ENCODE assay signal across 16 mouse cellular contexts in genomic region chr14:77477704-77478103, GRCm38 (mm10).
A peak's percentile ranks its signal among the peaks of the same experiment; 100 is the strongest.
DNase-seq lines count a peak whose midpoint lies in the region; ATAC-seq lines count a peak whose summit lies in the region.
"Had no signal": no experiment of that assay in that cellular context is flagged by ENCODE, and none has a peak within 500 bp of the region (broad histone marks: within the 10 kb centered on the region; RNA-seq: fewer than 3 reads in every experiment).

No protein-coding gene starts in this region.

- H3K27ac ChIP-seq in midbrain, embryonic 11.5 days (ENCODE audit: low read depth, low read length), result no peak overlapping the region; the same call in 1 of the 2 replicates
- no peak overlapping the region for H3K27ac ChIP-seq in midbrain, embryonic 15.5 days
- H3K27ac ChIP-seq in neural tube, embryonic 11.5 days (ENCODE audit: low read depth, low read length), result no peak overlapping the region
- no peak overlapping the region for H3K27ac ChIP-seq in neural tube, embryonic 15.5 days (replicated peaks)
- H3K27ac ChIP-seq in hindbrain, embryonic 14.5 days, result peak overlapping the region; percentile 47; the same call in 1 of the 2 replicates
- H3K27ac ChIP-seq: embryonic facial prominence, embryonic 12.5 days; heart, embryonic 13.5 days had no signal

- no peaks in the 10 kb centered on the region for H3K9me3 ChIP-seq in midbrain, embryonic 11.5 days (ENCODE audit: control insufficient read depth, low read length)
- no peaks in the 10 kb centered on the region for H3K9me3 ChIP-seq in midbrain, embryonic 15.5 days
- no peaks in the 10 kb centered on the region for H3K9me3 ChIP-seq in neural tube, embryonic 11.5 days (ENCODE audit: control insufficient read depth, low read length)
- no peaks in the 10 kb centered on the region for H3K9me3 ChIP-seq in neural tube, embryonic 15.5 days (replicated peaks)
- no peaks in the 10 kb centered on the region for H3K9me3 ChIP-seq in hindbrain, embryonic 14.5 days (ENCODE audit: control insufficient read depth, low read length)
- H3K9me3 ChIP-seq: embryonic facial prominence, embryonic 12.5 days; forebrain, embryonic 15.5 days; heart, embryonic 13.5 days had no signal

- no peaks in the 10 kb centered on the region for H3K27me3 ChIP-seq in midbrain, embryonic 11.5 days (ENCODE audit: control insufficient read depth, insufficient read depth, low read length)
- H3K27me3 ChIP-seq in midbrain, embryonic 15.5 days (replicated peaks), result no peaks in the 10 kb centered on the region
- no peaks in the 10 kb centered on the region for H3K27me3 ChIP-seq in neural tube, embryonic 11.5 days (ENCODE audit: control insufficient read depth, insufficient read depth, low read length)
- no peaks in the 10 kb centered on the region for H3K27me3 ChIP-seq in neural tube, embryonic 15.5 days (replicated peaks)
- H3K27me3 ChIP-seq in hindbrain, embryonic 14.5 days (ENCODE audit: control insufficient read depth, insufficient read depth, low read length), result no peaks in the 10 kb centered on the region
- H3K27me3 ChIP-seq: embryonic facial prominence, embryonic 12.5 days; forebrain, embryonic 15.5 days; heart, embryonic 13.5 days had no signal

- H3K4me1 ChIP-seq in midbrain, embryonic 11.5 days (ENCODE audit: control insufficient read depth, insufficient read depth, low read length), result no peaks in the 10 kb centered on the region; the same call in 1 of the 2 replicates
- peaks cover 3% of the 10 kb centered on the region; the same call in 1 of the 2 replicates for H3K4me1 ChIP-seq in midbrain, embryonic 15.5 days
- no peaks in the 10 kb centered on the region for H3K4me1 ChIP-seq in neural tube, embryonic 11.5 days (ENCODE audit: control insufficient read depth, insufficient read depth, low read length)
- H3K4me1 ChIP-seq in neural tube, embryonic 15.5 days, result 0 out of 2 replicates have a peak, but pooled peaks cover 5% of the 10 kb centered on the region
- peaks cover 9% of the 10 kb centered on the region; the same call in 1 of the 2 replicates for H3K4me1 ChIP-seq in hindbrain, embryonic 14.5 days (replicated peaks; ENCODE audit: control insufficient read depth, insufficient read depth, low read length)
- H3K4me1 ChIP-seq: embryonic facial prominence, embryonic 12.5 days had no signal

- H3K4me2 ChIP-seq in midbrain, embryonic 11.5 days, result no peak overlapping the region
- no peak overlapping the region for H3K4me2 ChIP-seq in midbrain, embryonic 15.5 days
- H3K4me2 ChIP-seq in neural tube, embryonic 11.5 days (ENCODE audit: low read depth), result no peak overlapping the region
- H3K4me2 ChIP-seq in neural tube, embryonic 15.5 days, result no peak overlapping the region
- no peak overlapping the region for H3K4me2 ChIP-seq in hindbrain, embryonic 14.5 days (replicated peaks)
- H3K4me2 ChIP-seq: embryonic facial prominence, embryonic 12.5 days; forebrain, embryonic 15.5 days; heart, embryonic 13.5 days had no signal

- H3K9ac ChIP-seq in midbrain, embryonic 11.5 days (ENCODE audit: low read length), result no peak overlapping the region
- H3K9ac ChIP-seq in midbrain, embryonic 15.5 days, result no peak overlapping the region
- no peak overlapping the region for H3K9ac ChIP-seq in neural tube, embryonic 11.5 days (ENCODE audit: low read length)
- no peak overlapping the region for H3K9ac ChIP-seq in neural tube, embryonic 15.5 days (replicated peaks)
- no peak overlapping the region for H3K9ac ChIP-seq in hindbrain, embryonic 14.5 days
- H3K9ac ChIP-seq: embryonic facial prominence, embryonic 12.5 days; forebrain, embryonic 15.5 days; heart, embryonic 13.5 days had no signal

- ATAC-seq in midbrain, embryonic 11.5 days (ENCODE audit: low FRiP score), result peak; percentile 64; the same call in 1 of the 2 replicates
- ATAC-seq in midbrain, embryonic 15.5 days (replicated peaks), result no peak
- no peak for ATAC-seq in neural tube, embryonic 11.5 days (ENCODE audit: insufficient read depth, low FRiP score, low TSS enrichment)
- no peak for ATAC-seq in neural tube, embryonic 15.5 days (ENCODE audit: low FRiP score)
- no peak for ATAC-seq in hindbrain, embryonic 14.5 days (ENCODE audit: low FRiP score)

- 73% methylated on average over 4 of the region's 4 CpGs for WGBS in midbrain, embryonic 11.5 days
- 45% methylated on average over 4 of the region's 4 CpGs for WGBS in midbrain, embryonic 15.5 days
- WGBS in neural tube, embryonic 11.5 days, result 82% methylated on average over 4 of the region's 4 CpGs
- 41% methylated on average over 4 of the region's 4 CpGs for whole genome bisulfite sequencing in neural tube, embryonic 15.5 days
- WGBS in hindbrain, embryonic 14.5 days, result 55% methylated on average over 4 of the region's 4 CpGs

- no peak overlapping the region for H3K4me3 ChIP-seq in midbrain, embryonic 11.5 days (ENCODE audit: low read depth, low read length)
- H3K4me3 ChIP-seq in midbrain, embryonic 15.5 days, result no peak overlapping the region
- no peak overlapping the region for H3K4me3 ChIP-seq in neural tube, embryonic 11.5 days (ENCODE audit: low read depth, low read length)
- H3K4me3 ChIP-seq in neural tube, embryonic 15.5 days (replicated peaks), result no peak overlapping the region
- no peak overlapping the region for H3K4me3 ChIP-seq in hindbrain, embryonic 14.5 days (replicated peaks; ENCODE audit: low read length)
- H3K4me3 ChIP-seq: embryonic facial prominence, embryonic 12.5 days; forebrain, embryonic 15.5 days; heart, embryonic 13.5 days had no signal

- no peaks in the 10 kb centered on the region for H3K36me3 ChIP-seq in midbrain, embryonic 11.5 days (ENCODE audit: control insufficient read depth, insufficient read depth, low read length)
- no peaks in the 10 kb centered on the region for H3K36me3 ChIP-seq in midbrain, embryonic 15.5 days (replicated peaks)
- H3K36me3 ChIP-seq in neural tube, embryonic 11.5 days (ENCODE audit: control insufficient read depth, insufficient read depth, low read length), result no peaks in the 10 kb centered on the region
- no peaks in the 10 kb centered on the region for H3K36me3 ChIP-seq in neural tube, embryonic 15.5 days
- no peaks in the 10 kb centered on the region for H3K36me3 ChIP-seq in hindbrain, embryonic 14.5 days (replicated peaks; ENCODE audit: control insufficient read depth, insufficient read depth)
- H3K36me3 ChIP-seq: embryonic facial prominence, embryonic 12.5 days; forebrain, embryonic 15.5 days; heart, embryonic 13.5 days had no signal

- DNase-seq in midbrain, embryonic 11.5 days (ENCODE audit: low spot score, missing footprints), result no peak
- peak; percentile 30 for DNase-seq in neural tube, embryonic 11.5 days (ENCODE audit: low spot score)
- no peak for DNase-seq in hindbrain, embryonic 14.5 days (ENCODE audit: low spot score)
- DNase-seq in adrenal gland, postnatal 10 days, result no peak
- DNase-seq: adrenal gland, adult 2 months; adrenal gland, postnatal 36 days; cerebellum, adult 11 months; cerebellum, adult 8-10 months; cerebellum, postnatal 25 days; gastrocnemius, postnatal 36 days; heart, postnatal 36 days had no signal
